Mouse (Mus musculus) embryo, embryonic 10 days (tissue): ENCODE data around the gene Epb41.
A peak's percentile ranks its signal among the peaks of the same experiment; 100 is the strongest.

ENCODE experiments used
- DNase-seq: peaks from one replicate; pipeline ENCODE4 v3.0.0-alpha.2; 2015; ENCODE audit warnings: low spot score

Gene Epb41

GRCm38 (mm10) chr4:132048011-132048991 lies 26.8 kb downstream of the Epb41 start:
- peak; percentile 82 for DNase-seq

- no peak for DNase-seq
Measured at GRCm38 (mm10) chr4:132043726-132044125, 31.4 kb downstream of the Epb41 start.

- no peak for DNase-seq
Measured at GRCm38 (mm10) chr4:132041471-132042332, 33.4 kb downstream of the Epb41 start.

GRCm38 (mm10) chr4:132039975-132040645 lies 35.0 kb downstream of the Epb41 start:
- DNase-seq, result no peak

GRCm38 (mm10) chr4:132039521-132039920 lies 35.6 kb downstream of the Epb41 start:
- DNase-seq, result no peak

GRCm38 (mm10) chr4:132038809-132039208 lies 36.3 kb downstream of the Epb41 start:
- DNase-seq, result no peak

- DNase-seq, result peak; percentile 26
Measured at GRCm38 (mm10) chr4:132037991-132038390, 37.1 kb downstream of the Epb41 start.

- DNase-seq, result no peak
Measured at GRCm38 (mm10) chr4:132037137-132037536, 38.0 kb downstream of the Epb41 start.

- DNase-seq, result no peak
Measured at GRCm38 (mm10) chr4:132034242-132034641, 40.9 kb downstream of the Epb41 start.

- no peak for DNase-seq
Measured at GRCm38 (mm10) chr4:132033183-132033582, 41.9 kb downstream of the Epb41 start.

GRCm38 (mm10) chr4:132029851-132030741 lies 45.0 kb downstream of the Epb41 start:
- no peak for DNase-seq

GRCm38 (mm10) chr4:132027806-132028205 lies 47.3 kb downstream of the Epb41 start:
- no peak for DNase-seq

- DNase-seq, result no peak
Measured at GRCm38 (mm10) chr4:132027167-132027566, 48.0 kb downstream of the Epb41 start.

GRCm38 (mm10) chr4:132025738-132026527 lies 49.2 kb downstream of the Epb41 start:
- no peak for DNase-seq

- DNase-seq, result no peak
Measured at GRCm38 (mm10) chr4:132025264-132025663, 49.9 kb downstream of the Epb41 start.

GRCm38 (mm10) chr4:132023816-132024215 lies 51.3 kb downstream of the Epb41 start:
- no peak for DNase-seq

- peak; percentile 16 for DNase-seq
Measured at GRCm38 (mm10) chr4:132022639-132023038, 52.5 kb downstream of the Epb41 start.

- DNase-seq, result no peak
Measured at GRCm38 (mm10) chr4:132021883-132022282, 53.2 kb downstream of the Epb41 start.

GRCm38 (mm10) chr4:132018547-132018946 lies 56.6 kb downstream of the Epb41 start:
- no peak for DNase-seq

- DNase-seq, result no peak
Measured at GRCm38 (mm10) chr4:132015374-132015773, 59.7 kb downstream of the Epb41 start.
